Mouse (Mus musculus) lung, embryonic 15.5 days (tissue): Measurements from ENCODE around the gene Sucnr1. TPM values are rescaled to one million over a fixed set of nuclear protein-coding genes. Genes with fewer than 3 reads are reported as not detected.
A peak's percentile ranks its signal among the peaks of the same experiment; 100 is the strongest.
"Not testable (repeated sequence)": the region's sequence is repeated elsewhere in the genome, so short reads cannot be mapped to it uniquely, and the experiment has no call there.

ENCODE experiments used
- ATAC-seq: fragments of 200-750 bp; cut with Nextera tagmentation; 2 replicates; pipeline ENCODE4 v1.8.0; 2017; ENCODE audit warnings: moderate number of reproducible peaks, borderline replicate concordance; ENCODE audit not compliant: low FRiP score, low TSS enrichment; ENCODE audit errors: extremely low read depth
- H3K27ac ChIP-seq: fragments of 300-500 bp; sonication (generic); 2 replicates; pipeline ENCODE4 v1.5.1; 2015; ENCODE audit warnings: moderate library complexity, mild to moderate bottlenecking, inconsistent platforms
- H3K27me3 ChIP-seq: fragments of 300-500 bp; sonication (generic); 2 replicates; pipeline ENCODE4 v1.6.1; 2015; ENCODE audit warnings: inconsistent platforms
- H3K36me3 ChIP-seq: fragments of 300-500 bp; sonication (generic); 2 replicates; pipeline ENCODE4 v1.6.1; 2015; ENCODE audit warnings: inconsistent platforms
- H3K4me1 ChIP-seq: fragments of 300-500 bp; sonication (generic); 2 replicates; pipeline ENCODE4 v1.6.1; 2015; ENCODE audit warnings: inconsistent platforms
- H3K4me2 ChIP-seq: fragments of 300-500 bp; sonication (generic); 2 replicates; pipeline ENCODE4 v1.6.1; 2015; ENCODE audit warnings: inconsistent platforms, mild to moderate bottlenecking, moderate library complexity
- H3K4me3 ChIP-seq: fragments of 300-500 bp; sonication (generic); 2 replicates; pipeline ENCODE4 v1.5.1; 2015; ENCODE audit warnings: mild to moderate bottlenecking, inconsistent platforms
- H3K9ac ChIP-seq: fragments of 300-500 bp; sonication (generic); 2 replicates; pipeline ENCODE4 v1.6.1; 2015; ENCODE audit warnings: inconsistent platforms
- H3K9me3 ChIP-seq: fragments of 300-500 bp; sonication (generic); 2 replicates; pipeline ENCODE4 v1.6.1; 2016; ENCODE audit warnings: inconsistent platforms
- WGBS: fragments of 180-500 bp; shearing (Covaris S2); methylation state at CpG from one replicate; pipeline ENCODE4 v1.1.7; 2015; 5-methylcytosine and 5-hydroxymethylcytosine counted together
- polyA plus RNA-seq: library from polyadenylated mRNA; unstranded; fragments of >200 nt; fragmentation: Nextera tagmentation; extraction: Ambion mirVana; gene quantifications from 2 replicates; pipeline ENCODE4 v1.2.1, GENCODE M21; 2015

The Sucnr1 gene
- polyA plus RNA-seq, 1 experiment from 2014 or later: 0.16 TPM

DNA sequence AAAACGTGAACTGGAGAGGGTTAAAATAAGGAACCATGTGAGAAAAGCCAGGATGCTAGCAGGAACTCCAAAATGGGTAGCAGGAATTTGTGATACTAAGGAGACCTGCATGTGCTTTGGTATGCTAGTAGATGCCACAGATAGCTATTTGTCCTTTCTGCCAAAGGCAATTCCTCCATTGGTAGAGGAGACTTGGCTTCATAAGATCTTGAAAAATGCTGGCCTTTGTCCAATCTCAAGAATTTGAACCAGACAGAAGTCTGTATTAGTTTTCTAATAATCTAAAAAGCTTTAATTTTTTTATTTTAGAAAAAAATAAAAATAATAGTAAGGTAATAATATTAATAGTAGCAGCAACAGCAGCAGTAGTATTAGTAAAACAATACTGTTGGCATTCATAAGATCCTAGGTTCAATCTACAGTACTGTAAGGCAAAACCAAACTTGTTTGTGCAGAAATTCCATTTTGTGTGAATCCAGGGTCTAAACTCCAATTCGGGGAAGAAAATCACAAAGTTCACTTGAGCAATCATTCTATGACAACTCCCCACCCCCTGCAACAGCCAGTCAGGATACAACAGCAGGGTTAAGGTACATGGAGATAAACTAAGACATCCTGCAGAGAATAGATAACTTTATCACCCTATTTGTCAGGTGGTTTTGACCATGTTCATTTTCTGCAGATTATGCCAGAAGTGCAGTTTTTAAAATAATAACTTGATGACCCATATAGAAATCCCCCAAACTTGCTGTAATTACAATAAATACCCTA lies 12.9 kb downstream of the Sucnr1 start:
- no peaks in the 10 kb centered on the region for H3K36me3 ChIP-seq
- H3K9ac ChIP-seq: no peak overlapping the region
- no peaks in the 10 kb centered on the region for H3K27me3 ChIP-seq
- no peaks in the 10 kb centered on the region for H3K9me3 ChIP-seq
- no peak overlapping the region for H3K27ac ChIP-seq
- no peak overlapping the region for H3K4me2 ChIP-seq
- H3K4me3 ChIP-seq: no peak overlapping the region
- 0 out of 2 replicates have a peak, but pooled peaks cover 3% of the 10 kb centered on the region for H3K4me1 ChIP-seq
- no peak for ATAC-seq
- 63% methylated on average over 2 of the region's 2 CpGs for WGBS

GRCm38 (mm10) chr3:60096941-60097340 lies 15.3 kb downstream of the Sucnr1 start:
- WGBS: 70% methylated on average over 3 of the region's 3 CpGs
- Histone ChIP-seq H3K36me3 (no peaks in the 10 kb centered on the region), H3K4me2 (no peak overlapping the region), H3K4me3 (no peak overlapping the region), H3K9me3 (no peaks in the 10 kb centered on the region), H3K4me1 (0 out of 2 replicates have a peak, but pooled peaks cover 3% of the 10 kb centered on the region), H3K27me3 (no peaks in the 10 kb centered on the region), H3K27ac (no peak overlapping the region), H3K9ac (no peak overlapping the region)
- no peak for ATAC-seq

GRCm38 (mm10) chr3:60097485-60097884 lies 15.8 kb downstream of the Sucnr1 start:
- 0 out of 2 replicates have a peak, but pooled peaks cover 3% of the 10 kb centered on the region for H3K4me1 ChIP-seq
- H3K9me3 ChIP-seq: no peaks in the 10 kb centered on the region
- no peak overlapping the region for H3K4me2 ChIP-seq
- ATAC-seq: no peak
- no peak overlapping the region for H3K27ac ChIP-seq
- no peak overlapping the region for H3K9ac ChIP-seq
- 69% methylated on average over 2 of the region's 2 CpGs for WGBS
- no peaks in the 10 kb centered on the region for H3K36me3 ChIP-seq
- H3K27me3 ChIP-seq: no peaks in the 10 kb centered on the region
- H3K4me3 ChIP-seq: no peak overlapping the region

DNA sequence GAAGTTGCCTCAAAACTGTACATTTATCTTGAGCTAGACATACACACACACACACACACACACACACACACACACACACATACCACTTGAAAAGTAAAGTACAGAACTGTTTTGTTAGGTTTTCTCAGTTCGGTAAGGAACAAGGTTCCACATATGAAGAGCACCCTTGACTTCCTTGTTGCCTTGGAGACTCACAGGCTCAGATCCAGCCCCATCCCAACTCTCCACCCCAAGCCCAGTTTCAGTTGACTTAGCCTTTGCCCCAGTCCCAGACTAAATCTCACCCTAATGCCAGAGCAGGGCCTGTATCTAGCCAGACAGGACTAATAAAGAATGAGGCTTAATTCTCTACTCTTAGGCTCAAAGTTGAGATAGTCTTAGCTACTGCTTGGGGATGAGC lies 16.9 kb downstream of the Sucnr1 start:
- H3K9ac ChIP-seq: no peak overlapping the region
- 0 out of 2 replicates have a peak overlapping the region, but pooled peaks have one; percentile 31 for H3K27ac ChIP-seq
- no peaks in the 10 kb centered on the region for H3K27me3 ChIP-seq
- H3K4me2 ChIP-seq: no peak overlapping the region
- no peaks in the 10 kb centered on the region for H3K9me3 ChIP-seq
- H3K4me3 ChIP-seq: no peak overlapping the region
- H3K36me3 ChIP-seq: no peaks in the 10 kb centered on the region
- H3K4me1 ChIP-seq: 0 out of 2 replicates have a peak, but pooled peaks cover 3% of the 10 kb centered on the region
- 50% methylated on average over 1 of the region's 1 CpGs for WGBS
- peak; percentile 78; the same call in 1 of the 2 replicates for ATAC-seq

GRCm38 (mm10) chr3:60104462-60105109 lies 22.9 kb downstream of the Sucnr1 start:
- Histone ChIP-seq H3K4me2 (no peak overlapping the region), H3K27ac (no peak overlapping the region), H3K27me3 (no peaks in the 10 kb centered on the region), H3K4me1 (no peaks in the 10 kb centered on the region), H3K36me3 (no peaks in the 10 kb centered on the region), H3K9ac (no peak overlapping the region), H3K4me3 (no peak overlapping the region), H3K9me3 (no peaks in the 10 kb centered on the region)
- WGBS: 72% methylated on average over 2 of the region's 2 CpGs
- no peak for ATAC-seq

DNA sequence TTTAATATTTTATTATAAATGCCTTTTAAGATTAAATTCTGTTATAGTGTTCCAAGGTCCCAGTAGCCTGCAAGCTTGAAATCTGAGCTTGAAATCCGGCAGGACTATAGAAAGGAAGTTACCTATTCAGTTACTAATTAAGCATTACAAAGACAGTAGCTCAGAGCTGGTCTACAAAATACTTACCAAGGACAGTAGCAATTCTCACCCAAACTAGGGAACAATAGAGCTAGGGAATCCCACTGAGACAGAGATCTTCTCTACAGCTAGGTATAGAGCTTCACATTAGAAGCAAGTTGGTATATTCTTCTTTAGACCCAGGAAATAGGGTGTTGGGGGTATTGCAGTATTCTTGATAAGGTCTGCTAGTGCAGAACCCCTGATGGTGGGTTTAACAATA lies 24.8 kb downstream of the Sucnr1 start:
- ATAC-seq, H3K4me3 ChIP-seq, H3K4me2 ChIP-seq, H3K4me1 ChIP-seq, H3K9ac ChIP-seq, H3K36me3 ChIP-seq, H3K9me3 ChIP-seq, H3K27me3 ChIP-seq, H3K27ac ChIP-seq: not testable (repeated sequence)
- WGBS: 62% methylated on average over 1 of the region's 1 CpGs

DNA sequence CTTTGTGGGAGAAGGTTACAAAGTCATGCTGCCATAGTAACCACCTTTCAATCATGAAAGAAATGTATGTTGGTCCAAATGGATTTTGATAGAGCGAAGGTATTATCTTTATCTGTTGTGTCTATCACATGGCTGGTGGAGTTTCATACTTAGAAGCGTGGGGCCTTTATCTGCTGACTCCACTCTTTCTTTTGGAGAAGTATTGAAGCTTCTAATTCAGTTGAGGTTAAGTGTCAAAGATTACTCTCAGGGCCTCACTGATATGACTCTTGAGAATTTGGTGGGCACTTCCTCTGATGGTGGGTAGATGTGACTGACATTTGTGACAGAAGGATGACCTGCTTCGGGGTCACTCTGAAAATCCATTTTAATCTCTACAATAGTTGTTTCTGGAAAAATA lies 26.1 kb downstream of the Sucnr1 start:
- WGBS: 85% methylated on average over 3 of the region's 3 CpGs
- Histone ChIP-seq H3K4me1 (no peaks in the 10 kb centered on the region), H3K4me3 (no peak overlapping the region), H3K27me3 (no peaks in the 10 kb centered on the region), H3K9me3 (no peaks in the 10 kb centered on the region), H3K36me3 (no peaks in the 10 kb centered on the region), H3K27ac (no peak overlapping the region), H3K4me2 (no peak overlapping the region), H3K9ac (no peak overlapping the region)
- no peak for ATAC-seq

GRCm38 (mm10) chr3:60108815-60109214 lies 27.1 kb downstream of the Sucnr1 start:
- H3K36me3 ChIP-seq: no peaks in the 10 kb centered on the region
- no peak overlapping the region for H3K4me2 ChIP-seq
- no peak overlapping the region for H3K4me3 ChIP-seq
- H3K27ac ChIP-seq: no peak overlapping the region
- no peak for ATAC-seq
- no peaks in the 10 kb centered on the region for H3K27me3 ChIP-seq
- H3K9me3 ChIP-seq: no peaks in the 10 kb centered on the region
- no peaks in the 10 kb centered on the region for H3K4me1 ChIP-seq
- H3K9ac ChIP-seq: no peak overlapping the region

- no peaks in the 10 kb centered on the region for H3K4me1 ChIP-seq
- H3K9me3 ChIP-seq: no peaks in the 10 kb centered on the region
- H3K4me3 ChIP-seq: no peak overlapping the region
- H3K27ac ChIP-seq: no peak overlapping the region
- no peaks in the 10 kb centered on the region for H3K27me3 ChIP-seq
- 86% methylated on average over 4 of the region's 4 CpGs for WGBS
- no peak for ATAC-seq
- H3K4me2 ChIP-seq: no peak overlapping the region
- H3K36me3 ChIP-seq: no peaks in the 10 kb centered on the region
- H3K9ac ChIP-seq: no peak overlapping the region
These were observed 29.6 kb downstream of the Sucnr1 start for GRCm38 (mm10) chr3:60111135-60111710.

DNA sequence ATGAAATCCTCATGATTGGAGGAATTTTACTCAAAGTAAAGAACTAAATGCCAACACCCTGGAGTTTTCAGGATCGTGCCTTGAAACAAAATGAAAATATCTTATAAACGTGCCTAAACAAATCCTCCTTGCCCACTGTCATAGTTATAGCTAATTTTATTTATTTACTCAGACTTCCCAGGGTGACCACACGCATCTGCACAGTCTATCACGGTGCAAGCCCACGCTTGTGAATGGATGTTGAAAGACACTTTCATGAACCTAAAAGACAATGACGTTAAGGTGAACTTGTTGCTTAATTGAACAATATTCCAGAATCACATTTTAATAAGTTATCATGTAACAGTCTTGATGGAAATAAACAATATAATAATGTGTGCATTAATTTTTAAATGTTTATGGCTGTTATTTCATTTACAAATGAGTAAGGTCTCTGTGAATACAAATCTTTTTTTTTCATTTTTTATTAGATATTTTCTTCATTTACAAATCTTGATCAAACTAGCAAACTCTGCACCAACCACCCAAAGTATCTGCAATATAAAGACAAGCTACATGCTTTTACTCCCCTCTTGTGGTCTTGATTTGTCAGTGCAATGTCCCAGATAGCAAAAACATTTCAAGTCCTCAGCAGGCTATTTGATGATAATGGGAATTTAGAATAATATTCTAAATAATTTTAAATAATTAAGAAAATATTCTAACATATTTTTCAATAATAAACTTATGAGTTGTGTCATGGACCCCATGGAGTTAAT lies 30.4 kb downstream of the Sucnr1 start:
- 63% methylated on average over 6 of the region's 6 CpGs for WGBS
- Histone ChIP-seq H3K9me3 (no peaks in the 10 kb centered on the region), H3K4me1 (no peaks in the 10 kb centered on the region), H3K27ac (no peak overlapping the region), H3K27me3 (no peaks in the 10 kb centered on the region), H3K4me2 (no peak overlapping the region), H3K9ac (no peak overlapping the region), H3K4me3 (no peak overlapping the region), H3K36me3 (no peaks in the 10 kb centered on the region)
- no peak for ATAC-seq

GRCm38 (mm10) chr3:60114571-60114970 lies 32.9 kb downstream of the Sucnr1 start:
- ATAC-seq: no peak
- no peak overlapping the region for H3K4me2 ChIP-seq

More at GRCm38 (mm10) chr3:60114571-60114970, 32.9 kb downstream of the Sucnr1 start:
- no peaks in the 10 kb centered on the region for H3K36me3 ChIP-seq
- H3K9me3 ChIP-seq: no peaks in the 10 kb centered on the region
- no peak overlapping the region for H3K4me3 ChIP-seq
- H3K9ac ChIP-seq: no peak overlapping the region
- H3K4me1 ChIP-seq: no peaks in the 10 kb centered on the region
- WGBS: 46% methylated on average over 2 of the region's 2 CpGs
- H3K27ac ChIP-seq: no peak overlapping the region
- H3K27me3 ChIP-seq: no peaks in the 10 kb centered on the region
